Mouse (Mus musculus) left cerebral cortex, postnatal 25 days (tissue): Measurements from ENCODE around the gene Slc9a8. TPM values are rescaled to one million over a fixed set of nuclear protein-coding genes. Genes with fewer than 3 reads are reported as not detected.

Experiments
- DNase-seq, 2 experiments: peaks; one replicate each; pipeline ENCODE4 v3.0.0; 2022; ENCODE audit warnings: low spot score in 2 of 2, mixed read lengths in 1 of 2
- intact Hi-C: fragments of 180-260 bp; cut with DNase I; formaldehyde crosslinking; loops from one replicate; pipeline ENCODE4 v1.15.1; 2025
- total RNA-seq, 2 experiments: library from RNA; stranded (reverse); gene quantifications; 2 replicates each; pipeline ENCODE4 v1.2.3; 2021

Gene Slc9a8
- total RNA-seq, 2 experiments from 2014 or later, result 24.7 to 31.0 TPM

- DNase-seq, result peak; percentile 95 to 96
- intact Hi-C loops, result loop anchor here (5.0 kb wide), 1 partner anchor 71 kb away; the partner anchor contains the start of gene Slc9a8
Measured at GRCm38 (mm10) chr2:167492713-167493636, 71.5 kb downstream of the Slc9a8 start, which contains the start of gene Spata2. Gene Spata2 (minus strand): TSS chr2:167492887.

GRCm38 (mm10) chr2:167496437-167496836 is 74.9 kb downstream of the Slc9a8 start:
- peak; percentile 55 to 75 for DNase-seq
- intact Hi-C loops, result no loop called here

- no peak for DNase-seq
- intact Hi-C loops, result no loop called here
Measured at GRCm38 (mm10) chr2:167497272-167497671, 75.8 kb downstream of the Slc9a8 start.

GRCm38 (mm10) chr2:167502554-167503252 is 81.2 kb downstream of the Slc9a8 start:
- DNase-seq, result no peak
- intact Hi-C loops, result no loop called here

GRCm38 (mm10) chr2:167503253-167503895 is 81.9 kb downstream of the Slc9a8 start:
- intact Hi-C loops, result no loop called here
- DNase-seq, result peak; percentile 89 to 90

GRCm38 (mm10) chr2:167503896-167504349 is 82.4 kb downstream of the Slc9a8 start:
- peak; percentile 34 to 38 for DNase-seq
- intact Hi-C loops, result no loop called here

- no peak for DNase-seq
- intact Hi-C loops, result no loop called here
Measured at GRCm38 (mm10) chr2:167505127-167505526, 83.6 kb downstream of the Slc9a8 start.

- DNase-seq, result no peak
- intact Hi-C loops, result no loop called here
Measured at GRCm38 (mm10) chr2:167506546-167507260, 85.2 kb downstream of the Slc9a8 start.

GRCm38 (mm10) chr2:167507719-167508385 is 86.3 kb downstream of the Slc9a8 start:
- DNase-seq, result no peak
- intact Hi-C loops, result no loop called here

GRCm38 (mm10) chr2:167508569-167508968 is 87.1 kb downstream of the Slc9a8 start:
- DNase-seq, result no peak
- intact Hi-C loops, result no loop called here

GRCm38 (mm10) chr2:167510485-167510884 is 89.0 kb downstream of the Slc9a8 start:
- intact Hi-C loops, result no loop called here

GRCm38 (mm10) chr2:167512365-167512764 is 90.9 kb downstream of the Slc9a8 start:
- intact Hi-C loops, result no loop called here
- DNase-seq, result no peak

More at GRCm38 (mm10) chr2:167510485-167510884, 89.0 kb downstream of the Slc9a8 start:
- no peak for DNase-seq

- intact Hi-C loops, result no loop called here
Measured at GRCm38 (mm10) chr2:167512970-167513369, 91.5 kb downstream of the Slc9a8 start.

GRCm38 (mm10) chr2:167514641-167515040 is 93.1 kb downstream of the Slc9a8 start:
- intact Hi-C loops, result no loop called here
- DNase-seq, result no peak

More at GRCm38 (mm10) chr2:167512970-167513369, 91.5 kb downstream of the Slc9a8 start:
- no peak for DNase-seq

GRCm38 (mm10) chr2:167515688-167516087 is 94.2 kb downstream of the Slc9a8 start:
- intact Hi-C loops, result no loop called here
- no peak for DNase-seq

GRCm38 (mm10) chr2:167519606-167520252 is 98.2 kb downstream of the Slc9a8 start:
- no peak for DNase-seq
- intact Hi-C loops, result no loop called here
